Mouse (Mus musculus) MEL (cell line): ENCODE results near the gene Decr2. TPM values are rescaled to one million over a fixed set of nuclear protein-coding genes. Genes with fewer than 3 reads are reported as not detected.

Experiments
- DNase-seq: peaks from one replicate; pipeline ENCODE4 v3.0.0; 2011; ENCODE audit warnings: low read depth, low spot score
- H3K27ac ChIP-seq: 2 replicates; pipeline ENCODE4 v1.5.1; 2012; ENCODE audit warnings: low read depth, mild to moderate bottlenecking, control low read depth, low read length, moderate library complexity; ENCODE audit not compliant: control insufficient read depth
- H3K27me3 ChIP-seq, 2 experiments: fragments of 150-350 bp in 1 of 2; sonication (generic) in 1 of 2; 2 replicates each; pipeline ENCODE4 v1.6.1; 2012; ENCODE audit warnings: low read length in 2 of 2, mild to moderate bottlenecking in 2 of 2, improper control_type of control experiment in 1 of 2, moderate library complexity in 1 of 2; ENCODE audit not compliant: insufficient read depth in 2 of 2, control insufficient read depth in 1 of 2
- H3K36me3 ChIP-seq, 2 experiments: 2 replicates each; pipeline ENCODE4 v1.6.1; 2012 to 2014; ENCODE audit warnings: low read length in 2 of 2, improper control_type of control experiment in 1 of 2, inconsistent platforms in 1 of 2, mild to moderate bottlenecking in 1 of 2; ENCODE audit not compliant: insufficient read depth in 2 of 2, control insufficient read depth in 1 of 2
- H3K4me1 ChIP-seq, 2 experiments: fragments of 150-350 bp in 1 of 2; sonication (generic) in 1 of 2; 2 replicates each; pipeline ENCODE4 v1.6.1; 2012; ENCODE audit warnings: low read length in 2 of 2, improper control_type of control experiment in 1 of 2, mild to moderate bottlenecking in 1 of 2; ENCODE audit not compliant: insufficient read depth in 2 of 2, control insufficient read depth in 1 of 2
- H3K4me3 ChIP-seq, 2 experiments: fragments of 150-350 bp in 1 of 2; sonication (generic) in 1 of 2; 2 replicates each; pipeline ENCODE4 v1.5.1; 2012; ENCODE audit warnings: low read depth in 2 of 2, low read length in 2 of 2, mild to moderate bottlenecking in 2 of 2, moderate library complexity in 2 of 2, control low read depth in 1 of 2, improper control_type of control experiment in 1 of 2; ENCODE audit not compliant: control insufficient read depth in 1 of 2, insufficient read depth in 1 of 2
- H3K79me2 ChIP-seq: 2 replicates; pipeline ENCODE4 v1.6.1; 2012; ENCODE audit warnings: mild to moderate bottlenecking, low read length, moderate library complexity; ENCODE audit not compliant: control insufficient read depth, poor library complexity, insufficient read depth
- H3K9ac ChIP-seq: 2 replicates; pipeline ENCODE4 v1.6.1; 2012; ENCODE audit warnings: low read depth, mild to moderate bottlenecking, control low read depth, low read length, moderate library complexity; ENCODE audit not compliant: control insufficient read depth, poor library complexity, severe bottlenecking
- H3K9me3 ChIP-seq: fragments of 150-350 bp; sonication (generic); replicated peaks from 2 replicates; pipeline ENCODE4 v1.6.1; 2012; ENCODE audit warnings: mild to moderate bottlenecking, low read length, improper control_type of control experiment, moderate library complexity; ENCODE audit not compliant: insufficient read depth
- BHLHE40 ChIP-seq: IDR thresholded peaks from 2 replicates; pipeline ENCODE4 v1.6.1; 2012; ENCODE audit warnings: low read depth, mild to moderate bottlenecking, inconsistent platforms, low read length, improper control_type of control experiment, borderline replicate concordance
- CHD1 ChIP-seq: IDR thresholded peaks from 2 replicates; pipeline ENCODE4 v1.6.1; 2012; ENCODE audit warnings: low read depth, mild to moderate bottlenecking, inconsistent platforms, low read length, improper control_type of control experiment
- CHD2 ChIP-seq: IDR thresholded peaks from 2 replicates; pipeline ENCODE4 v1.6.1; 2011; ENCODE audit warnings: low read length, improper control_type of control experiment
- ELF1 ChIP-seq: IDR thresholded peaks from 2 replicates; pipeline ENCODE4 v1.6.1; 2014; ENCODE audit warnings: low read depth, mild to moderate bottlenecking, inconsistent platforms, low read length, improper control_type of control experiment, moderate library complexity
- EP300 ChIP-seq, 2 experiments: IDR thresholded peaks; 2 replicates each; pipeline ENCODE4 v1.6.1; 2011; ENCODE audit warnings: improper control_type of control experiment in 2 of 2, low read length in 2 of 2, low read depth in 1 of 2, mild to moderate bottlenecking in 1 of 2
- ETS1 ChIP-seq: IDR thresholded peaks from 2 replicates; pipeline ENCODE4 v1.6.1; 2012; ENCODE audit warnings: low read depth, mild to moderate bottlenecking, inconsistent platforms, low read length, improper control_type of control experiment, moderate library complexity
- GATA1 ChIP-seq: IDR thresholded peaks from 2 replicates; pipeline ENCODE4 v1.6.1; 2011; ENCODE audit warnings: low read depth, low read length, improper control_type of control experiment
- HCFC1 ChIP-seq: IDR thresholded peaks from 2 replicates; pipeline ENCODE4 v1.6.1; 2012; ENCODE audit warnings: low read depth, mild to moderate bottlenecking, inconsistent platforms, low read length, improper control_type of control experiment, moderate library complexity
- JUND ChIP-seq: IDR thresholded peaks from 2 replicates; pipeline ENCODE4 v1.6.1; 2011; ENCODE audit warnings: low read depth, mild to moderate bottlenecking, improper control_type of control experiment, low read length
- KAT2A ChIP-seq: conservative IDR thresholded peaks from 2 replicates; pipeline ENCODE4 v1.6.1; 2012; ENCODE audit warnings: low read depth, low read length, improper control_type of control experiment, inconsistent platforms
- MAFK ChIP-seq: IDR thresholded peaks from 2 replicates; pipeline ENCODE4 v1.6.1; 2011; ENCODE audit warnings: low read depth, mild to moderate bottlenecking, low read length, improper control_type of control experiment, borderline replicate concordance
- MAZ ChIP-seq: IDR thresholded peaks from 2 replicates; pipeline ENCODE4 v1.6.1; 2012; ENCODE audit warnings: low read depth, mild to moderate bottlenecking, inconsistent platforms, low read length, improper control_type of control experiment
- MXI1 ChIP-seq: IDR thresholded peaks from 2 replicates; pipeline ENCODE4 v1.6.1; 2011; ENCODE audit warnings: mild to moderate bottlenecking, low read depth, low read length, improper control_type of control experiment
- MYC ChIP-seq: IDR thresholded peaks from 2 replicates; pipeline ENCODE4 v1.6.1; 2011; ENCODE audit warnings: low read depth, mild to moderate bottlenecking, low read length, improper control_type of control experiment, moderate library complexity
- NELFE ChIP-seq: IDR thresholded peaks from 2 replicates; pipeline ENCODE4 v1.6.1; 2011; ENCODE audit warnings: low read depth, low read length, improper control_type of control experiment
- NRF1 ChIP-seq: IDR thresholded peaks from 2 replicates; pipeline ENCODE4 v1.6.1; 2014; ENCODE audit warnings: low read depth, mild to moderate bottlenecking, inconsistent platforms, low read length, improper control_type of control experiment, moderate library complexity; ENCODE audit not compliant: poor library complexity, insufficient read depth, severe bottlenecking
- POLR2AphosphoS2 ChIP-seq: IDR thresholded peaks from 2 replicates; pipeline ENCODE4 v1.6.1; 2011; ENCODE audit warnings: low read length, improper control_type of control experiment
- POLR2AphosphoS5 ChIP-seq: IDR thresholded peaks from 2 replicates; pipeline ENCODE4 v1.6.1; 2012; ENCODE audit warnings: low read depth, borderline replicate concordance, mild to moderate bottlenecking, inconsistent platforms, low read length, moderate library complexity, mixed read lengths
- RAD21 ChIP-seq: IDR thresholded peaks from 2 replicates; pipeline ENCODE4 v1.6.1; 2011; ENCODE audit warnings: mild to moderate bottlenecking, low read depth, low read length, improper control_type of control experiment
- RCOR1 ChIP-seq: IDR thresholded peaks from 2 replicates; pipeline ENCODE4 v1.6.1; 2012; ENCODE audit warnings: low read depth, mild to moderate bottlenecking, inconsistent platforms, low read length, improper control_type of control experiment
- SIN3A ChIP-seq: IDR thresholded peaks from 2 replicates; pipeline ENCODE4 v1.6.1; 2012; ENCODE audit warnings: low read length, improper control_type of control experiment, inconsistent platforms
- SMC3 ChIP-seq: IDR thresholded peaks from 2 replicates; pipeline ENCODE4 v1.6.1; 2011; ENCODE audit warnings: low read depth, low read length, improper control_type of control experiment
- TBP ChIP-seq: IDR thresholded peaks from 2 replicates; pipeline ENCODE4 v1.8.0; 2011; ENCODE audit warnings: low read depth, low read length, improper control_type of control experiment
- TCF12 ChIP-seq: IDR thresholded peaks from 2 replicates; pipeline ENCODE4 v1.6.1; 2014; ENCODE audit warnings: low read depth, mild to moderate bottlenecking, inconsistent platforms, low read length, improper control_type of control experiment, moderate library complexity
- UBTF ChIP-seq: IDR thresholded peaks from 2 replicates; pipeline ENCODE4 v1.6.1; 2012; ENCODE audit warnings: low read depth, mild to moderate bottlenecking, inconsistent platforms, low read length, improper control_type of control experiment, moderate library complexity, borderline replicate concordance; ENCODE audit not compliant: insufficient read depth
- USF1 ChIP-seq: IDR thresholded peaks from 2 replicates; pipeline ENCODE4 v1.6.1; 2014; ENCODE audit warnings: low read depth, mild to moderate bottlenecking, inconsistent platforms, low read length, improper control_type of control experiment, moderate library complexity
- ZC3H11A ChIP-seq: IDR thresholded peaks from 2 replicates; pipeline ENCODE4 v1.6.1; 2012; ENCODE audit warnings: low read depth, mild to moderate bottlenecking, inconsistent platforms, low read length, improper control_type of control experiment
- ZKSCAN1 ChIP-seq: IDR thresholded peaks from 2 replicates; pipeline ENCODE4 v1.6.1; 2012; ENCODE audit warnings: low read depth, mild to moderate bottlenecking, inconsistent platforms, low read length, improper control_type of control experiment, moderate library complexity
- ZMIZ1 ChIP-seq: IDR thresholded peaks from 2 replicates; pipeline ENCODE4 v1.6.1; 2012; ENCODE audit warnings: low read depth, mild to moderate bottlenecking, inconsistent platforms, low read length, improper control_type of control experiment, moderate library complexity
- ZNF384 ChIP-seq: IDR thresholded peaks from 2 replicates; pipeline ENCODE4 v1.6.1; 2012; ENCODE audit warnings: low read depth, mild to moderate bottlenecking, inconsistent platforms, low read length, improper control_type of control experiment
- polyA plus RNA-seq, 2 experiments: library from polyadenylated mRNA; stranded (reverse) in 1 of 2; unstranded in 1 of 2; fragments of >175 nt in 1 of 2; fragments of >200 nt in 1 of 2; gene quantifications; 2 replicates each; pipeline versions ENCODE4 v1.2.1 to v1.2.4; 2012; ENCODE audit warnings: low replicate concordance in 2 of 2, low read depth in 1 of 2; ENCODE audit not compliant: insufficient read length in 2 of 2, insufficient read depth in 1 of 2, missing spikeins in 1 of 2
- total RNA-seq: library from RNA; depleted of rRNA; stranded (reverse); fragments of 300-350 nt; gene quantifications from 2 replicates; pipeline ENCODE4 v1.2.3, GENCODE M21; 2012

Decr2 gene
- total and polyA plus RNA-seq, 3 experiments, result 6.5 to 11.3 TPM; not detected in 1

DNA sequence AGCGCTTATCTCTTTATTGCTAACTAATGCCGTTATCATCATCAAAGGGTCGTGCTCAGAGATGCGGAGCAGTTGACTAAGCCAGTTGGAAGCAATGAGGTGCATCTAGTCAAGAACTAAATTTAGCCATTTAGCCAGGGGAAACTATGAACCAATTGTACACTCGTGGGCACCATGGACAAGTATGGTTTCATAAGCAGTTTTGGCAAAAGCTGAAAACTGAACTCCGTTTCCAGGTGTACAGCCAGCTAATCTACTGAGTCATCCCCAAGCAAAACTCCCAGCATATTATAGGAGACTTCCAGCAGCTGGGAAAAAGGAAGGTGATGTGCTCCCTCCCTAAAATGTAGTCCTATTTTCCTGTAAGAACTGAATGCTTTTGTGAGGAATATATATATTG is 20.0 kb downstream of the Decr2 start:
- DNase-seq, result no peak
- peaks cover 0 to 20% of the 10 kb centered on the region in 2 experiments; a peak in 3 of 4 replicates for H3K36me3 ChIP-seq
- H3K27me3 ChIP-seq, result no peaks in the 10 kb centered on the region
- peaks cover 22% of the 10 kb centered on the region for H3K79me2 ChIP-seq
- H3K27ac ChIP-seq, result peak overlapping the region; percentile 20
- peak; percentile 34; the same call in 1 of the 2 replicates for TF ChIP-seq GATA1
- no peak for TF ChIP-seq TBP
- TF ChIP-seq MAZ, result no peak
- TF ChIP-seq MYC, result no peak
- TF ChIP-seq JUND, result no peak
- TF ChIP-seq RCOR1, result 0 out of 2 replicates have a peak, but pooled peaks have one; percentile 12
- TF ChIP-seq KAT2A, result no peak
- TF ChIP-seq EP300 (IDR thresholded peaks at IDR 0.05; ENCODE audit: low read depth in 1 of 2, low read length in 2 of 2), result 0 out of 4 replicates have a peak, but pooled peaks of 1 of the 2 experiments have one; percentile 2
- TF ChIP-seq RAD21, result no peak
- no peak for TF ChIP-seq POLR2AphosphoS2
- TF ChIP-seq ETS1, result no peak
- TF ChIP-seq ZC3H11A, result no peak
- TF ChIP-seq MXI1, result no peak
- TF ChIP-seq MAFK, result no peak
- no peak; the same call in 1 of the 2 replicates for TF ChIP-seq HCFC1
- no peak for TF ChIP-seq USF1
- TF ChIP-seq ELF1, result no peak
- no peak for TF ChIP-seq NRF1
- TF ChIP-seq ZKSCAN1, result no peak
- TF ChIP-seq CHD1, result no peak
- H3K9ac ChIP-seq, result peak overlapping the region; percentile 59
- H3K4me1 ChIP-seq, result peaks cover 6 to 35% of the 10 kb centered on the region in 2 experiments
- no peaks in the 10 kb centered on the region for H3K9me3 ChIP-seq
- H3K4me3 ChIP-seq, result peak overlapping the region; percentile 66 to 68

- no peaks in the 10 kb centered on the region for H3K27me3 ChIP-seq
- peak; percentile 94 for DNase-seq
- peaks cover 22% of the 10 kb centered on the region for H3K79me2 ChIP-seq
- H3K27ac ChIP-seq, result peak within 1 kb of the TSS; percentile 20
- H3K4me3 ChIP-seq, result peak within 1 kb of the TSS; percentile 66 to 68
- peaks cover 6 to 38% of the 10 kb centered on the region in 2 experiments for H3K4me1 ChIP-seq
- peaks cover 0 to 21% of the 10 kb centered on the region in 2 experiments; a peak in 3 of 4 replicates for H3K36me3 ChIP-seq
- H3K9ac ChIP-seq, result peak within 1 kb of the TSS; percentile 82
- H3K9me3 ChIP-seq, result no peaks in the 10 kb centered on the region
- TF ChIP-seq SMC3 (no peak), BHLHE40 (no peak), GATA1 (no peak), TBP (peak; percentile 95), ZKSCAN1 (no peak), CHD2 (no peak), RCOR1 (no peak), ZNF384 (no peak), NELFE (peak; percentile 83), POLR2AphosphoS5 (no peak), ZMIZ1 (peak; percentile 98), UBTF (peak; percentile 80; the same call in 1 of the 2 replicates), SIN3A (peak; percentile 55), KAT2A (no peak; the same call in 1 of the 2 replicates), TCF12 (0 out of 2 replicates have a peak, but pooled peaks have one; percentile 61), MXI1 (peak; percentile 18; the same call in 1 of the 2 replicates)
These were observed 21.1 kb downstream of the Decr2 start, which contains the start of gene Rab11fip3 for GRCm38 (mm10) chr17:26068831-26069739. Gene Rab11fip3 (minus strand): TSS chr17:26069555.
